Mouse (Mus musculus) liver, embryonic 16.5 days (tissue): ENCODE measurements around the gene Zfpl1. TPM values are rescaled to one million over a fixed set of nuclear protein-coding genes. Genes with fewer than 3 reads are reported as not detected.
"Not testable (repeated sequence)": the region's sequence is repeated elsewhere in the genome, so short reads cannot be mapped to it uniquely, and the experiment has no call there.

Experiments used
- ATAC-seq: fragments of 200-750 bp; cut with Nextera tagmentation; 2 replicates; pipeline ENCODE4 v1.8.0; 2017; ENCODE audit warnings: low read depth, mild to moderate bottlenecking, moderate number of reproducible peaks, moderate library complexity
- H3K27ac ChIP-seq: fragments of 300-500 bp; sonication (generic); 2 replicates; pipeline ENCODE4 v1.5.1; 2014; ENCODE audit warnings: mild to moderate bottlenecking, low read length
- H3K27me3 ChIP-seq: fragments of 300-500 bp; sonication (generic); 2 replicates; pipeline ENCODE4 v1.6.1; 2014; ENCODE audit warnings: low read depth, low read length, mixed read lengths; ENCODE audit not compliant: control insufficient read depth, insufficient read depth
- H3K36me3 ChIP-seq: fragments of 300-500 bp; sonication (generic); 2 replicates; pipeline ENCODE4 v1.6.1; 2014; ENCODE audit warnings: mild to moderate bottlenecking; ENCODE audit not compliant: control insufficient read depth, insufficient read depth
- H3K4me1 ChIP-seq: fragments of 300-500 bp; sonication (generic); 2 replicates; pipeline ENCODE4 v1.6.1; 2014; ENCODE audit warnings: low read depth, low read length, mixed read lengths; ENCODE audit not compliant: control insufficient read depth
- H3K4me2 ChIP-seq: fragments of 300-500 bp; sonication (generic); 2 replicates; pipeline ENCODE4 v1.6.1; 2014; ENCODE audit warnings: low read depth, low read length, mixed read lengths
- H3K4me3 ChIP-seq: fragments of 300-500 bp; sonication (generic); 2 replicates; pipeline ENCODE4 v1.5.1; 2014; ENCODE audit warnings: low read depth, mild to moderate bottlenecking, low read length
- H3K9ac ChIP-seq: fragments of 300-500 bp; sonication (generic); 2 replicates; pipeline ENCODE4 v1.6.1; 2014; ENCODE audit warnings: low read depth, low read length
- H3K9me3 ChIP-seq: fragments of 300-500 bp; sonication (generic); replicated peaks from 2 replicates; pipeline ENCODE4 v1.6.1; 2016; ENCODE audit warnings: low read length; ENCODE audit not compliant: control insufficient read depth
- WGBS: fragments of 180-500 bp; shearing (Covaris S2); extraction: QIAGEN DNeasy Blood & Tissue Kit; methylation state at CpG from one replicate; pipeline ENCODE4 v1.1.7; 2014; ENCODE audit not compliant: insufficient replicate concordance; 5-methylcytosine and 5-hydroxymethylcytosine counted together
- polyA plus RNA-seq: library from polyadenylated mRNA; unstranded; fragments of >200 nt; fragmentation: Nextera tagmentation; extraction: Ambion mirVana; gene quantifications from 2 replicates; pipeline ENCODE4 v1.2.1, GENCODE M21; 2015

Gene Zfpl1
- polyA plus RNA-seq = 19.2 and 21.8 TPM in 2 replicates

- H3K36me3 ChIP-seq = peaks cover 41% of the 10 kb centered on the region
- under 1% methylated on average over 58 of the region's 58 CpGs for WGBS
- peak; percentile 90 for ATAC-seq
- peak within 1 kb of the TSS; percentile 88 for H3K9ac ChIP-seq
- peaks cover 21% of the 10 kb centered on the region for H3K4me1 ChIP-seq
- H3K27me3 ChIP-seq = no peaks in the 10 kb centered on the region
- peak within 1 kb of the TSS; percentile 93 for H3K27ac ChIP-seq
- no peaks in the 10 kb centered on the region for H3K9me3 ChIP-seq
- H3K4me2 ChIP-seq = peak within 1 kb of the TSS; percentile 88
- H3K4me3 ChIP-seq = peak within 1 kb of the TSS; percentile 95
These were observed at the start of gene Zfpl1, which contains the start of gene Cdca5 for GRCm38 (mm10) chr19:6084478-6085248. Gene Zfpl1 (minus strand): TSS chr19:6084956. Gene Cdca5 (plus strand): TSS chr19:6084983.

- Histone ChIP-seq H3K4me3 (peak overlapping the region; percentile 48), H3K4me1 (peaks cover 60% of the 10 kb centered on the region), H3K4me2 (peak overlapping the region; percentile 66), H3K27ac (peak overlapping the region; percentile 97), H3K9ac (peak overlapping the region; percentile 59)
- H3K9me3 ChIP-seq, H3K36me3 ChIP-seq, H3K27me3 ChIP-seq: not testable (repeated sequence)
- peak; percentile 54 for ATAC-seq
- WGBS = 33% methylated on average over 1 of the region's 1 CpGs
These were observed 48.4 kb upstream of the Zfpl1 start for GRCm38 (mm10) chr19:6133197-6133596.

DNA sequence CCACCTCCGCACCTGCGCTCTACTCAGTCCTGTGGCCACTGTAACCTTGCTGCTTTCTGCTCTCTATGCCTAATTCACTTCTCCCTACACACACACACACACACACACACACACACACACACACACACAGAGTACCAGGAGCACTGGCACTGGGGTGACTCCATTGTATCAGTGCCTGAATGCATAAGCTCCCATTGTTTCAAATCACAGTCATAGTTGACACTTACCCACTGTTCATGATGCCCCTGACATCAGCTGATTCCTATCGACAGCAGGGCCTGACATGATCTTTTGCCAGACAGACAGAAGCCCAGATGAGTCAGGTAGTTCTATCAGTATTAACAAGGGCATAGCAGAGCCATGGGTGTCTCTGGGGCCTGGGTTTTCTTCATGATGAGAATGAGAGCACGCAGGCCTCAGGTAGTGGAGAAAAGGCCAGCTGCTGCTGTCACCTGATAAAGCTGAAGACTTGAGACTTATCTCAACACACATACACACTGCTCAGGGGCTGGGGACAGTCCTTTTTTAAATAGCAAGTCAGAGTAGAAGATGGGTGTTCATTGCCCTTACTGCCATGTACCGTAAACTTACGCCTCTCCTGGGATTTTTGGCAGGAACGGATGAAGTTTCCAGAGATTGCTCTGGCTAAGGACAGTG, 47.5 kb upstream of the Zfpl1 start:
- H3K4me2 ChIP-seq = peak overlapping the region; percentile 66
- no peaks in the 10 kb centered on the region for H3K9me3 ChIP-seq
- H3K36me3 ChIP-seq = peaks cover 5% of the 10 kb centered on the region; the same call in 1 of the 2 replicates
- ATAC-seq = peak; percentile 81
- peaks cover 61% of the 10 kb centered on the region for H3K4me1 ChIP-seq
- WGBS = 47% methylated on average over 7 of the region's 7 CpGs
- H3K27ac ChIP-seq = peak overlapping the region; percentile 97
- no peaks in the 10 kb centered on the region for H3K27me3 ChIP-seq
- H3K9ac ChIP-seq = peak overlapping the region; percentile 59
- H3K4me3 ChIP-seq = peak overlapping the region; percentile 48

GRCm38 (mm10) chr19:6130414-6131128, 45.8 kb upstream of the Zfpl1 start:
- H3K27me3 ChIP-seq, H3K9me3 ChIP-seq, ATAC-seq, H3K9ac ChIP-seq, H3K36me3 ChIP-seq: not testable (repeated sequence)
- WGBS = 56% methylated on average over 7 of the region's 7 CpGs
- peaks cover 70% of the 10 kb centered on the region for H3K4me1 ChIP-seq
- peak overlapping the region; percentile 66 for H3K4me2 ChIP-seq
- peak overlapping the region; percentile 48 for H3K4me3 ChIP-seq
- peak overlapping the region; percentile 97 for H3K27ac ChIP-seq

GRCm38 (mm10) chr19:6127760-6128341, 43.1 kb upstream of the Zfpl1 start, which contains the start of gene Snx15:
Gene Snx15 (minus strand): TSS chr19:6128304.
- peak within 1 kb of the TSS; percentile 82 for H3K9ac ChIP-seq
- H3K36me3 ChIP-seq = no peaks in the 10 kb centered on the region
- no peaks in the 10 kb centered on the region for H3K27me3 ChIP-seq
- H3K4me1 ChIP-seq = peaks cover 56% of the 10 kb centered on the region
- peak within 1 kb of the TSS; percentile 73 for H3K4me3 ChIP-seq
- under 1% methylated on average over 32 of the region's 32 CpGs for WGBS
- H3K9me3 ChIP-seq = no peaks in the 10 kb centered on the region
- peak within 1 kb of the TSS; percentile 97 for H3K27ac ChIP-seq
- peak within 1 kb of the TSS; percentile 70 for H3K4me2 ChIP-seq
- peak; percentile 86 for ATAC-seq

DNA sequence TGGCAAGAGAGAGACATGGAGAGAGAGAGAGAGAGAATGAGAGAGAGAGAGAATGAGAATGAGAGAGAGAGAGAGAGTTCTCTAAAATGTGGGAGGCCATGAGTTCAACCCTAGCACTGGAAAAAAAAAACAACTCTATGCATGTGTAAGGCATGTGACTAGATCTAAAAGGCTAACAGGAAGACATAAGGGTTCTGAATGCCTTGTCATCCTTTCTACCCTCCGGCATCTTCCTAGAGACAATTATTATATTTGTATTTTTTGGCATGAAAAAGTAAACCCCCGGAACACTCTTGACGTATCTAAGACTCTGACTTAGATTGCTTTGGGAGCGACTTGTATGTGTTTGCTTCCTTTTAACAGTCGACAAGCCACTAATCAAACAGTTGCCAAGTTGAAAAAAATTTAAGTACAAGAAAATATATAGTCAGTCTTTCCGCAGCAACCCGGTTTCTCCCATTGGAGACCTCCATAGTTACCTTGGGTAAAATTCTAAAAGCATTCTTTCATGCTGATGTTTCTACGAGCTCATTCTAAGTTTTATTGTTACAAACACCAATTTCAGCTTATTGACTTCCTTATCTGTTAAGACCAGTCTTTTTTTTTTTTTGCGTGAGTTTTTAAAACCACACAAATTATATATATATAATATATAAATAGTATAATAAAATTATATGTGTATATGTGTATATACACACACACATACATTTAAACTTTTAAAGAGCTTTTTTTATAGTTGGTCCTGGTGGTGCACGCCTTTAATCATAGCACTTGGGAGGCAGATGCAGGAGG, 42.2 kb upstream of the Zfpl1 start:
- Histone ChIP-seq H3K4me3 (peak overlapping the region; percentile 73), H3K4me1 (peaks cover 49% of the 10 kb centered on the region), H3K27me3 (no peaks in the 10 kb centered on the region), H3K9ac (peak overlapping the region; percentile 82), H3K9me3 (no peaks in the 10 kb centered on the region), H3K27ac (peak overlapping the region; percentile 97), H3K4me2 (peak overlapping the region; percentile 70), H3K36me3 (no peaks in the 10 kb centered on the region)
- ATAC-seq = no peak
- WGBS = 57% methylated on average over 10 of the region's 10 CpGs

DNA sequence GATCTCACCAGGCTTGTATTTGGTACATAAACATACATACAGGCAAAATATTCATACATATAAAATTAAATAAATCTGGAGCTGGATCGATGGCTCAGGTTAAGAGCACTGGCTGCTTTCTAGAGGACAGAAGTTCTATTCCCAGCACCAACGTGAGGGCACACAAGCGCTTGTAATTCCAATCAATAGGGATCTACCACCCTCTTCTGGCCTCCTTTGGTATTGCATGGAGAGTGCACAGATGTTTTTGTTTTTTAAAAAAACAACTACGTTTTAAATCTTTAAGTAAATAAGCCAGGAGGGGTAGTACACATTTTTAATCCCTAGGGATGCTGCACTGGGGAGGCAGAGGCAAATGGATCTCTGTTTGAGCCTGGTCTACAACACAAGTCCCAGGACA, 41.5 kb upstream of the Zfpl1 start:
- no peaks in the 10 kb centered on the region for H3K36me3 ChIP-seq
- ATAC-seq = no peak
- whole genome bisulfite sequencing = 17% methylated on average over 4 of the region's 4 CpGs

DNA sequence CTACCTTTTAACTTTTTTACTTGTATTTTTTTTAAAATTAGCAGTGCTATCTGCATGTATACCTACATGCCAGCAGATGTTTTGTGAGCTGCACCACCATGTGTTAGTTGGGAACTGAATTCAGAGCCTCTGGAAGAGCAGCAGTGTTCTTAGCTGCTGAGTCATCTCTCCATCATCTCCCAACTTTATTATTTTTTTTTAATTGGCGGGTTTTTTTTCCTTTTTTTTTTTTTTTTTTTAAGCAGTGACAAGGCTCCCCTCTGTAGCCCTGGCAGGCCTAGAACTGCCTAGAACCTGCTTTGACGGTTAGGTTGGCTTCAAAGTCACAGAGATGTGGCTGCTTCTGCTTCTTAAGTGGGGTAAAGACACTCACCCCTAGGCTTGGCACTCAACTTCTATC, 40.1 kb upstream of the Zfpl1 start:
- no peak overlapping the region for H3K4me2 ChIP-seq
- no peak overlapping the region for H3K27ac ChIP-seq
- no peaks in the 10 kb centered on the region for H3K9me3 ChIP-seq
- peaks cover 6% of the 10 kb centered on the region; the same call in 1 of the 2 replicates for H3K36me3 ChIP-seq
- no peak overlapping the region for H3K4me3 ChIP-seq
- ATAC-seq = no peak
- no peak overlapping the region for H3K9ac ChIP-seq
- H3K27me3 ChIP-seq = no peaks in the 10 kb centered on the region
- 61% methylated on average over 2 of the region's 2 CpGs for WGBS
- H3K4me1 ChIP-seq = peaks cover 28% of the 10 kb centered on the region

More for the DNA sequence above, 41.5 kb upstream of the Zfpl1 start:
- Histone ChIP-seq H3K27ac (peak overlapping the region; percentile 97), H3K9ac (peak overlapping the region; percentile 28), H3K4me1 (peaks cover 42% of the 10 kb centered on the region), H3K4me3 (peak overlapping the region; percentile 73), H3K27me3 (no peaks in the 10 kb centered on the region), H3K9me3 (no peaks in the 10 kb centered on the region), H3K4me2 (peak overlapping the region; percentile 70)
